Mouse (Mus musculus) brain, embryonic 14.5 days (tissue): Measurements from ENCODE around the gene Cerk. TPM values are rescaled to one million over a fixed set of nuclear protein-coding genes. Genes with fewer than 3 reads are reported as not detected.
A peak's percentile ranks its signal among the peaks of the same experiment; 100 is the strongest.
"Not testable (repeated sequence)": the region's sequence is repeated elsewhere in the genome, so short reads cannot be mapped to it uniquely, and the experiment has no call there.

Experiments
- DNase-seq: peaks from one replicate; pipeline ENCODE4 v3.0.0-alpha.2; 2011; ENCODE audit warnings: low read depth
- CTCF ChIP-seq: fragments of 200-500 bp; IDR thresholded peaks from 2 replicates; pipeline ENCODE4 v1.5.1; 2012; ENCODE audit warnings: inconsistent platforms, mild to moderate bottlenecking, moderate library complexity, borderline replicate concordance; ENCODE audit not compliant: insufficient read depth, insufficient read length; ENCODE audit errors: extremely low read depth
- POLR2A ChIP-seq: fragments of 200-500 bp; IDR thresholded peaks from 2 replicates; pipeline ENCODE4 v1.6.1; 2012; ENCODE audit warnings: mild to moderate bottlenecking, inconsistent platforms, borderline replicate concordance; ENCODE audit not compliant: poor library complexity, insufficient read depth, insufficient read length, severe bottlenecking; ENCODE audit errors: extremely low read depth
- polyA plus RNA-seq: library from polyadenylated mRNA; depleted of rRNA; stranded (reverse); fragments of >200 nt; gene quantifications from 2 replicates; pipeline ENCODE4 v1.2.3, GENCODE M21; 2012

The Cerk gene
- polyA plus RNA-seq, 1 experiment, result 32.0 TPM

- no peak for DNase-seq
- no peak for TF ChIP-seq POLR2A
- TF ChIP-seq CTCF, result no peak
Measured at GRCm38 (mm10) chr15:86203942-86204561, 18.1 kb upstream of the Cerk start.

GRCm38 (mm10) chr15:86203292-86203793, 17.4 kb upstream of the Cerk start:
- no peak for DNase-seq
- no peak for TF ChIP-seq POLR2A
- TF ChIP-seq CTCF, result no peak

GRCm38 (mm10) chr15:86202640-86203039, 16.7 kb upstream of the Cerk start:
- DNase-seq, result no peak
- TF ChIP-seq POLR2A (no peak), CTCF (no peak)

- peak; percentile 43 for DNase-seq
- no peak for TF ChIP-seq POLR2A
- no peak for TF ChIP-seq CTCF
Measured at GRCm38 (mm10) chr15:86201696-86202330, 15.9 kb upstream of the Cerk start.

GRCm38 (mm10) chr15:86201095-86201494, 15.2 kb upstream of the Cerk start:
- DNase-seq, result peak; percentile 19

GRCm38 (mm10) chr15:86200169-86200568, 14.2 kb upstream of the Cerk start:
- no peak for TF ChIP-seq POLR2A
- TF ChIP-seq CTCF, result no peak
- no peak for DNase-seq

More at GRCm38 (mm10) chr15:86201095-86201494, 15.2 kb upstream of the Cerk start:
- TF ChIP-seq POLR2A, result no peak
- no peak for TF ChIP-seq CTCF

GRCm38 (mm10) chr15:86199482-86199881, 13.5 kb upstream of the Cerk start:
- no peak for DNase-seq
- TF ChIP-seq CTCF (no peak), POLR2A (no peak)

- TF ChIP-seq POLR2A (no peak), CTCF (no peak)
- no peak for DNase-seq
Measured at GRCm38 (mm10) chr15:86199052-86199451, 13.1 kb upstream of the Cerk start.

- DNase-seq, result not testable (repeated sequence)
Measured at GRCm38 (mm10) chr15:86194676-86195453, 8.9 kb upstream of the Cerk start.

- DNase-seq, result no peak
- TF ChIP-seq POLR2A, result no peak
- no peak for TF ChIP-seq CTCF
Measured at GRCm38 (mm10) chr15:86191933-86192332, 6.0 kb upstream of the Cerk start.

GRCm38 (mm10) chr15:86191505-86191904, 5.6 kb upstream of the Cerk start:
- DNase-seq, result no peak
- TF ChIP-seq CTCF, result no peak
- TF ChIP-seq POLR2A, result no peak

- no peak for TF ChIP-seq POLR2A
- no peak for TF ChIP-seq CTCF
- no peak for DNase-seq
Measured at GRCm38 (mm10) chr15:86190387-86190786, 4.4 kb upstream of the Cerk start.
